Mouse (Mus musculus) heart, postnatal 36 days (tissue): ENCODE data around the gene Dyx1c1. TPM values are rescaled to one million over a fixed set of nuclear protein-coding genes. Genes with fewer than 3 reads are reported as not detected.

Source experiments
- DNase-seq, 2 experiments: peaks; one replicate each; pipeline ENCODE4 v3.0.0; 2021 to 2022
- intact Hi-C: fragments of 180-260 bp; cut with DNase I; formaldehyde crosslinking; loops from one replicate; pipeline ENCODE4 v1.15.1; 2025
- total RNA-seq, 2 experiments: library from RNA; stranded (reverse); gene quantifications; 2 replicates each; pipeline ENCODE4 v1.2.3; 2021

Gene Dyx1c1
- total RNA-seq, 2 experiments from 2014 or later: 0.50 to 0.84 TPM

GRCm38 (mm10) chr9:72972435-72972834, 13.8 kb downstream of the Dyx1c1 start:
- no peak for DNase-seq
- intact Hi-C loops: no loop called here

GRCm38 (mm10) chr9:72972984-72973383, 14.4 kb downstream of the Dyx1c1 start:
- DNase-seq: no peak
- intact Hi-C loops: no loop called here

DNA sequence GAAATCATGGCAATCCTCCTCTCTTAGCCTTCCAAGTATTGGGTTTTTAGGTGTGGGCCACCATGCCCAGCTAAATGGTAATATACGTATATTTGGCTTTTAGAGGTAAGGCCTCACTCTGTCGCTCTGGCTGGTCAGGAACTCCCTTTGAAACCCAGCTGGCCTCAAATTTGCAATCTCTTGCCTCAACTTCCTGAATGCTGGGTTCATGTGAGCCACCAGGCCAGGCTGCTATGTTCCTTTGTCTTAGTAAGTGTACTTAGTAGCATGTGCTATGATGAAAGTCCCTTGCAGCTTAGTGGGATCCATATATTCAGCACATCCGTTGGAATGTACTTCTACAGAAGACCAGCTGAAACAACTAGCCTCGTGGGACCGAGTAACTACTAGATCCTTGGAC, 16.1 kb downstream of the Dyx1c1 start:
- DNase-seq: no peak
- intact Hi-C loops: loop anchor here (1.0 kb wide), 1 partner anchor 10 kb away; no protein-coding TSS in a partner anchor

- intact Hi-C loops: loop anchor here (1.0 kb wide), 1 partner anchor 9 kb away; no protein-coding TSS in a partner anchor
Measured at GRCm38 (mm10) chr9:72975242-72975641, 16.7 kb downstream of the Dyx1c1 start.

GRCm38 (mm10) chr9:72983066-72983465, 24.5 kb downstream of the Dyx1c1 start:
- intact Hi-C loops: no loop called here

More at GRCm38 (mm10) chr9:72975242-72975641, 16.7 kb downstream of the Dyx1c1 start:
- DNase-seq: no peak

GRCm38 (mm10) chr9:72985250-72986220, 26.9 kb downstream of the Dyx1c1 start, which contains the start of the genes Ccpg1os and Ccpg1:
Gene Ccpg1os, minus strand, starts transcription at chr9:72985382.
Gene Ccpg1, plus strand, starts transcription at chr9:72985429.
- intact Hi-C loops: no loop called here
- DNase-seq: peak; percentile 90 to 92

More at GRCm38 (mm10) chr9:72983066-72983465, 24.5 kb downstream of the Dyx1c1 start:
- no peak for DNase-seq

- no peak for DNase-seq
- intact Hi-C loops: no loop called here
Measured at GRCm38 (mm10) chr9:72987703-72988102, 29.1 kb downstream of the Dyx1c1 start.

DNA sequence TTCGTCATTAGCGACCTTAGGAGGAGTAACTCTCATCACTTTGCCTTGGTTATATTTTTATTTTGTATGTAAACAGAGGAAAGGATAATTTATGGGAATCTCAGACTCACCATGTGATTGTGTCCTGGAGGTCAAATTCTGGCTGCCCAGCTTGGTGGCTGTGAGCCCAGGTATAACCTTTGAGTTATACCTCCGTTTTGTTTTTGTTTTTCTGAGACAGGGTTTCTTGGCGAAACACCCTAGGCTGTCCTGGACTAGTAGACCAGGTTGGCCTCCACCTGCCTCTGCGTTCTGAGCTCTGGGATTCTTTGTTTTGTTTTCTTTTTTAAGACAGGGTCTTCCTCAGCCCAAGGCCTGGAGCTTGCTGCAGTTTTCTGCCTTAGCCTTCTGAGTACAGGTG, 30.1 kb downstream of the Dyx1c1 start:
- intact Hi-C loops: no loop called here
- no peak for DNase-seq

DNA sequence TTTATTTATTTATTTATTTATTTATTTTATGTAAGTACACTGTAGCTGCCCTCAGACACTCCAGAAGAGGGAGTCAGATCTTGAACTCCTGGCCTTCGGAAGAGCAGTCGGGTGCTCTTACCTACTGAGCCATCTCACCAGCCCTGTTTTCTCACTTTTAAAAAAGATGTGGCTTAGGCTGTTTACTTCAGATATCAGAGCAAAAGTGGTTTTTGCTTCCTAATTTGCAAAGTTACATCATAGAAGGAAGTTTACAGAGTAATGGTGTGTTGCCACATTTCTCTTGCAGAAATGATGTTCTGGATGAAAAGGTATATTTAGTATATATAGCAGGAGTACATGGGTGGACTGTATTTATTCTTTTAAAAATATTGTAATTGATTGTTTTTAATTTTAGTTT, 32.8 kb downstream of the Dyx1c1 start:
- intact Hi-C loops: no loop called here
- no peak for DNase-seq

- no peak for DNase-seq
- intact Hi-C loops: no loop called here
Measured at GRCm38 (mm10) chr9:72992576-72992975, 34.0 kb downstream of the Dyx1c1 start.

DNA sequence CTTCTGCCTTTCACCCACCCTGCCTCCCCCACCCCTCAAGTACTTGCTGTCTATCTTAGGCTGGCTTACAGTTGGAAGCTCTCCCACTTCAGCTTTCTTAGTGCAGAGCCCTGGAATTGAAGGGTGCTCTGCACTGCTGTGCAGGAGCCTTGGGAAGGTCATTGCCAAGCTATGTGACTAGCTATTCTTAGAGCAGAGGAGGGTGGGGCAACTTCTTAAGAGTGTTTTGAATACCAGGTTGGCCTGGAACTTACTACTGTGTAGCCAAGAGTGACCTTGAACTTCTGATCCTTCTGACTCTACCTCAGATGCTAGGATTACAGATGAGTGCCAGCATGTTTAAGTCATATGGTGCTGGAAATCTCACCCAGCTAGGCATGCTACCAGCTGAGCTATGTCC, 37.6 kb downstream of the Dyx1c1 start:
- intact Hi-C loops: no loop called here
- DNase-seq: no peak

DNA sequence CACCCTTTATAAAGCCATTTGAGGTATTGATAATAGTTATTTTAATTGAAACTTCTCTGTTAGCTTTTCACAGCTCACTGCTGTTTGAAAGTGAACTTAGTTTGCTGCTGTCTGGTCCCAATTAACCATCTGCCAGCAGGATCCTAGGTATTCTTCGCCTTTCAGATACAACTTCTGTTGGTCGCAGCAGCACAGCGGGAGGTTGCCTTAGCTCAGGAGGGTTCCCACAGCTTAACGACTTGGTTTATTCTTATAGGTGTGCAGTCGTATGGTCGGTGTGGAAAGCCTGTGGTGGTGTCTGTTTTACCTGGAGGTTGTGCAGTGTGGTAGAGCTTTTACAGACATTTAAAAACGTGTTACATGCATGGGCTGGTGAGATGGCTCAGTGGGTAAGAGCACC, 38.2 kb downstream of the Dyx1c1 start:
- intact Hi-C loops: no loop called here
- no peak for DNase-seq

DNA sequence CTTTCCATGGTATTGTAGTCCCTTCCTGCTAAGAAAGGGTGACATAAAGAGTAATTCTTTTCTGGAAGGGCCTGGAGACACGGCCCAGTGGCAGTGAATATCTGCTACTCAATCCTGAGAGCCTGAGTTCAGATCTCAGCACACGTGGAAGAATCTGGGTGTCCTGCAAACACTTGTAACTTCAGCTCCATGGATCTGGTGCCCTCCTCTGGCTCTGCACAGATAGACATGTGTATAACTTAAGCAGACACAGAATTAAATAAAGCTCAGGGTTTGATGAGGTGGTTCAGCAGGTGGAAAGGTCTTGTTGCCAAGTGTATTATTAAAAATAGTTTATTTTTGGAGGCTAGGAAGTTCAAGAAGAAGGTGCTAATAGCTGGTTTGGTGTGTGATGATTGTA, 41.9 kb downstream of the Dyx1c1 start:
- intact Hi-C loops: no loop called here
- DNase-seq: no peak

DNA sequence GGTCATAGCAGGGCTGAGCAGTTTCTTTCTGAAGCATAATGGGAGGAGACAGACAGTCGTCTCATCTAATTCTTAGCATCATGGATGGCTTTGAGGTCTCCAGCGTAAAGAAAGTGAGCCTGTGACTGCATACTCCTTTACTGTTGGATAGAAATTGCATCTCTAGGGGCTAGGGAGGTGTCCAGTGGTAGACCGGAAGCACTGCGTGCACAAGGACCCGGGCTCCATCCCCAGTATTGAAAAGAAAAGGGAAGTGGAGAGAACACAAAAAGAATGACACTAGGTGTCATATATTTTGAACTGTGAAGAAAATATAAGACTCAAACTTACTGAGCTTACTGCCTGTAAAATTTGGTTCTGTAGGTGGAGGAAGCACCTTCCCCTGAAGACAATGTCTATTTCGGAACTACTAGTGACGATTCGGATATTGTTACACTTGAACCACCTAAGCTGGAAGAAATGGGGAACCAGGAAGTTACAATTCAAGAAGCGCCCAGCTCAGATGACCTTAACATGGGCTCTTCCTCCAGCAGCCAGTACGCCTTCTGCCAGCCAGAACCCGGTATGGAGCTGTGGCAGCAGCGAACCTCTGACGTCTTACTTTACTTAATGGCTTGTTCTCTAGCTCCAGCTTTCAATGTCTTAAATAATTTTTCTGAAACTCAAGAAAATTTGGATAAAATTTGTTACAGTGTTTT, 42.9 kb downstream of the Dyx1c1 start:
- intact Hi-C loops: no loop called here
- DNase-seq: no peak

- intact Hi-C loops: no loop called here
- DNase-seq: no peak
Measured at GRCm38 (mm10) chr9:73002177-73002576, 43.6 kb downstream of the Dyx1c1 start.

DNA sequence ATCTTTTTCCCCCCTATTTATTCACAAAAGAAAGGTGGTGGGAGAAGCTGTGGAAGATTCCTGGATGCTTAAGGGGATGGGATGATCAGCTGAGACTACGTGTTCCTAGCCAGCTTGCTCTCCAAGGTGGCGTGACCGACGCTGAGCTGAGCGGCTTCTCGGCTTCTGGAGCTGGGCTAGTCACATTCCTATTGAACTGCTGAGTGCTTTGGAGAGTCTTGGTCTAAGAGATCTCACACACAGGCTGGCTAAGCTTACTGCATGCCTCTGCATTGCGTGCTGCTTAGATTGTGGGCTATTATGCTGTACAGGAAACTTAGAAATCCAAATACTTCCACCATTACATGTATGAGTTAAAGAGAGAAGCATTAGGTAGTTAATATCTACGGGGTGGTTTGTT, 45.5 kb downstream of the Dyx1c1 start:
- intact Hi-C loops: no loop called here

GRCm38 (mm10) chr9:73005106-73005505, 46.5 kb downstream of the Dyx1c1 start:
- intact Hi-C loops: no loop called here

More for the DNA sequence above, 45.5 kb downstream of the Dyx1c1 start:
- DNase-seq: no peak

GRCm38 (mm10) chr9:73006175-73006574, 47.6 kb downstream of the Dyx1c1 start:
- no peak for DNase-seq
- intact Hi-C loops: no loop called here

More at GRCm38 (mm10) chr9:73005106-73005505, 46.5 kb downstream of the Dyx1c1 start:
- no peak for DNase-seq

DNA sequence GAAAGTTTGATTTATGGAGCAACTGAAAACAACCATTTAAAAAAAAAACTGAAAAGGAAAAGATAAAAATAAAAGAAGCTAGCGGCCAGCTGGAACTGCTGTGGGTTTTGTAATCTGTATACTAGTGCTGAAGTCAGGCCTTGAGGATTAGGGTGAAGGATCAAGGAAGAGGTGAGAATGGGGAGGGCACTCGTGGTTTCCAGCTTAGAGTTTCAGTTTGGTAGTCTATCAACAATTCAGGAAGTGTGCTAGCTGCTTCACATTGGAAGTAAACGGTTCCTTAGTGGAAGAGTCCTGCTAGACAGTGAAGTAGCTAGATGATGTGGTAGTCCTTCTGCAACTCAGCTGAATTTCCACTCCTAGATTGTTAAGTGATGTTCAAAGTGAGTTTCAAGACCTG, 49.8 kb downstream of the Dyx1c1 start:
- intact Hi-C loops: no loop called here
- no peak for DNase-seq

- DNase-seq: no peak
- intact Hi-C loops: no loop called here
Measured at GRCm38 (mm10) chr9:73012629-73013028, 54.0 kb downstream of the Dyx1c1 start.

DNA sequence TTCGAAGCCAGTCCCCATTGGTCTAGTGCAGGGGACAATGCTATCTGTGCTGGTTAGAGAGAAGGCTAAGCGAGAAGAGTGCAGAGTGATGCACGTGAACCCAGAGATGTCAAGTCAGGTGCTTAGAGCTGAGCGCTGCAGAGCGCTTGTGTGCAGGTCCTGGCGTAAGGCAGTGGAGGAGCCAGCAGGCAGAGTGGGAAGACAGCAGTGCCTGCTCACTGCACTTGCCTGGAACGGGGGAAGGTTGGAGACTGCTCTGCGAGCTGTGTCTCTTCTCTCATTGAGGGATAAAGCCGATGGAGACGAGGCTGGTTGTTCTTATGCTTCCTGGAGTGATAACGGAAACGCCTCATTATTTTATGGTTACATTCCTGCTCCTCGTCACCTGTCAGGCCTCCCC, 56.1 kb downstream of the Dyx1c1 start:
- no peak for DNase-seq
- intact Hi-C loops: no loop called here
